Mouse (Mus musculus) neural tube, embryonic 13.5 days (tissue): Measurements from ENCODE around the gene Klk1. TPM values are rescaled to one million over a fixed set of nuclear protein-coding genes. Genes with fewer than 3 reads are reported as not detected.
"Not testable (repeated sequence)": the region's sequence is repeated elsewhere in the genome, so short reads cannot be mapped to it uniquely, and the experiment has no call there.

Experiments used
- ATAC-seq: fragments of 200-750 bp; cut with Nextera tagmentation; 2 replicates; pipeline ENCODE4 v1.8.0; 2017; ENCODE audit warnings: low read depth, mild to moderate bottlenecking, moderate TSS enrichment, moderate library complexity
- H3K27ac ChIP-seq: fragments of 300-500 bp; sonication (generic); replicated peaks from 2 replicates; pipeline ENCODE4 v1.5.1; 2015; ENCODE audit warnings: moderate library complexity, mild to moderate bottlenecking, inconsistent platforms
- H3K27me3 ChIP-seq: fragments of 300-500 bp; sonication (generic); 2 replicates; pipeline ENCODE4 v1.6.1; 2015; ENCODE audit warnings: mild to moderate bottlenecking, inconsistent platforms
- H3K36me3 ChIP-seq: fragments of 300-500 bp; sonication (generic); 2 replicates; pipeline ENCODE4 v1.6.1; 2015; ENCODE audit warnings: mild to moderate bottlenecking, inconsistent platforms
- H3K4me1 ChIP-seq: fragments of 300-500 bp; sonication (generic); replicated peaks from 2 replicates; pipeline ENCODE4 v1.6.1; 2015; ENCODE audit warnings: inconsistent platforms
- H3K4me2 ChIP-seq: fragments of 300-500 bp; sonication (generic); 2 replicates; pipeline ENCODE4 v1.6.1; 2015; ENCODE audit warnings: inconsistent platforms, mild to moderate bottlenecking, moderate library complexity
- H3K4me3 ChIP-seq: fragments of 300-500 bp; sonication (generic); 2 replicates; pipeline ENCODE4 v1.5.1; 2015; ENCODE audit warnings: mild to moderate bottlenecking, inconsistent platforms
- H3K9ac ChIP-seq: fragments of 300-500 bp; sonication (generic); 2 replicates; pipeline ENCODE4 v1.6.1; 2015; ENCODE audit warnings: moderate library complexity, mild to moderate bottlenecking, inconsistent platforms
- H3K9me3 ChIP-seq: fragments of 300-500 bp; sonication (generic); 2 replicates; pipeline ENCODE4 v1.6.1; 2016; ENCODE audit warnings: inconsistent platforms
- WGBS: fragments of 180-500 bp; shearing (Covaris S2); methylation state at CpG from one replicate; pipeline ENCODE4 v1.1.7; 2015; 5-methylcytosine and 5-hydroxymethylcytosine counted together
- polyA plus RNA-seq: library from polyadenylated mRNA; unstranded; fragments of >200 nt; fragmentation: Nextera tagmentation; extraction: Ambion mirVana; gene quantifications from 2 replicates; pipeline ENCODE4 v1.2.1, GENCODE M21; 2015

Klk1 gene
- polyA plus RNA-seq, 1 experiment from 2014 or later, result not detected

DNA sequence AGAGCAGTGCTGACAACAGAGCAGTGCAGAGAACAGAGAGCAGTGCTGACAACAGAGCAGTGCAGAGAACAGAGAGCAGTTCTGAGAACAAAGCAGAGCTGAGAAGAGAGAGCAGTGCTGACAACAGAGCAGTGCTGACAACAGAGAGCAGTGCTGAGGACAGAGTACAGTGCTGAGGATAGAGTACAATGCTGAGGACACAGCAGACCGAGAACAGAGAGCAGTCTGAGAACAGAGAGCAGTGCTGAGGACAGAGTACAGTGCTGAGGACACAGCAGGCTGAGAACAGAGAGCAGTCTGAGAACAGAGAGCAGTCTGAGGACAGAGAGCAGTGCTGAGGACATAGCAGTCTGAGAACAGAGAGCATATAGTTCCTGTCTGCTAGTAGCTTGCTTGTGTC is 15.6 kb downstream of the Klk1 start:
- ATAC-seq, result no peak
- Histone ChIP-seq H3K9ac (no peak overlapping the region), H3K9me3 (no peaks in the 10 kb centered on the region), H3K27ac (no peak overlapping the region), H3K4me2 (no peak overlapping the region), H3K36me3 (no peaks in the 10 kb centered on the region), H3K27me3 (no peaks in the 10 kb centered on the region), H3K4me3 (no peak overlapping the region), H3K4me1 (peaks cover 8% of the 10 kb centered on the region)
- 73% methylated on average over 1 of the region's 1 CpGs for WGBS

GRCm38 (mm10) chr7:44241163-44241562 is 16.0 kb downstream of the Klk1 start:
- no peak for ATAC-seq
- no peaks in the 10 kb centered on the region for H3K27me3 ChIP-seq
- WGBS, result 63% methylated on average over 2 of the region's 2 CpGs
- no peak overlapping the region for H3K4me2 ChIP-seq
- H3K4me3 ChIP-seq, result no peak overlapping the region
- H3K27ac ChIP-seq, result no peak overlapping the region
- H3K9ac ChIP-seq, result no peak overlapping the region
- no peaks in the 10 kb centered on the region for H3K9me3 ChIP-seq
- H3K4me1 ChIP-seq, result peaks cover 9% of the 10 kb centered on the region
- no peaks in the 10 kb centered on the region for H3K36me3 ChIP-seq

DNA sequence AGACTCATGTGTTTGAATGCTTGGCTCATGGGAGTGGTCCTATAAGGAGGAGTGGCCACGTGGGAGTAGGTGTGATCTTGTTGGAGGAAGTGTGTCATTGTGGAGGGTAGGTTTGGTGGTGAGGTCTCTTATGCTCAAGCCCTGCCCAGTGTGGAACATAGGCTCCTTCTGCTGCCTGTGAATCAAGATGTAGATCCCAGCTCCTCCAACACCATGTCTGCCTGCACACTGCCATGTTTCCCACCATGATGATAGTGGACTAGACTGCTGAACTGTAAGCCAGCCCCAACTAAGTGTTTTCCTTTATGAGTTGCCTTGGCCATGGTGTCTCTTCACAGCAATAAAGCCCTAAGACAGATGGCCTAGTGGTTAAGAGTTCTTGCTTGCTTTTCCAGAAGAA is 18.9 kb downstream of the Klk1 start:
- Histone ChIP-seq H3K27ac (no peak overlapping the region), H3K36me3 (peaks cover 13% of the 10 kb centered on the region), H3K4me2 (no peak overlapping the region), H3K9me3 (no peaks in the 10 kb centered on the region), H3K9ac (no peak overlapping the region), H3K27me3 (no peaks in the 10 kb centered on the region), H3K4me3 (no peak overlapping the region), H3K4me1 (peaks cover 28% of the 10 kb centered on the region)
- WGBS, result 48% methylated on average over 1 of the region's 1 CpGs
- no peak for ATAC-seq

DNA sequence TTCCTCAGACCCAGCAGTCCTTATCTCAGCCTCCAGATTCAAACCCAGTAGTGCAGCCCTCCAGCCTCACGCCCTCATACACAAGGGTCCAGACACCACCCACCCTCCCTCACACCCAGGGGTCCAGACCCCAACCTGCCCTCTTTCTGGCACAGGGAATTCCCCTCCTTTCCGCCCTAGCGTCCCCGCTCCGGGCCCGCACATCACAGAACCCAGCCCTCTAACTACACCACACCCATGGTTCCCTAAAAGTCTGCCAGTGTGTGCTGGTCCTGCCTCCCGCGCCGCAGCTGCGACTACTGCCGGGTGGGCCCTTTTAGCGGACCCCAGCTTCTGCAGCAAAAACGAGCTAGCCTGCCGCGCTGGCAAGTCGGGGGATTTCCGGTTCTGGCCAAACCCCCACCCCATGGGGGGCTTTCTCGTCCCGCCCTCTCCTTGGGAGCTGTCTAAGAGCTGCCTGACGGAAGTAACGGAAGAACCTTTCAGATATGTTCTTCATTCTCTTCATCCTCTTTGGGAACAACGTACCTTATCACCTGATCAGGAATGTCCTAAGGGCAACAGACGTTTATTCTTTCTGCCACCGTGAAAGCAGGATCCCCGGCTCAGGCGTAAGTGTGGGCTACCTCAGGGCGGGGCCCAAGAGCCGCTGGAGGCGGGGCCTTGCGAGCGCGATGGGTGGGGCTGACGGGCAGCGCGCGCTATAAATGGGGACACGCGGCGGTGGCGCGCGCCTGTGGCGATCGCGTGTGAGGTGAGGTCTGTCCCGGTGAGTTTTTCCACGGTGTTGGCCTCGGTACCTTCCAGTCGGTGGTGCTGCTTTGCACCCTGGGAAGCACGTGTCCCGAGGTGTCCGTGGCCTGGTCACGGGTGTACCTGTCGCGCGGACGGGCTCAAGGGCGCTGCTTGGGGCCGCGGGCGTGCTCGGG is 21.2 kb downstream of the Klk1 start, which contains the start of the genes 1700028J19Rik and 2410002F23Rik:
Gene 1700028J19Rik, minus strand, starts transcription at position 641 of the 929 bp plus-strand sequence.
Gene 2410002F23Rik, plus strand, starts transcription at position 668 of the 929 bp plus-strand sequence.
- H3K4me2 ChIP-seq, result peak within 1 kb of the TSS; percentile 89
- H3K4me1 ChIP-seq, result peaks cover 32% of the 10 kb centered on the region
- WGBS, result under 1% methylated on average over 62 of the region's 62 CpGs
- H3K4me3 ChIP-seq, result peak within 1 kb of the TSS; percentile 94
- H3K9me3 ChIP-seq, result no peaks in the 10 kb centered on the region
- H3K36me3 ChIP-seq, result peaks cover 34% of the 10 kb centered on the region
- no peaks in the 10 kb centered on the region for H3K27me3 ChIP-seq
- peak; percentile 82 for ATAC-seq
- H3K27ac ChIP-seq, result peak within 1 kb of the TSS; percentile 95
- H3K9ac ChIP-seq, result peak within 1 kb of the TSS; percentile 87

DNA sequence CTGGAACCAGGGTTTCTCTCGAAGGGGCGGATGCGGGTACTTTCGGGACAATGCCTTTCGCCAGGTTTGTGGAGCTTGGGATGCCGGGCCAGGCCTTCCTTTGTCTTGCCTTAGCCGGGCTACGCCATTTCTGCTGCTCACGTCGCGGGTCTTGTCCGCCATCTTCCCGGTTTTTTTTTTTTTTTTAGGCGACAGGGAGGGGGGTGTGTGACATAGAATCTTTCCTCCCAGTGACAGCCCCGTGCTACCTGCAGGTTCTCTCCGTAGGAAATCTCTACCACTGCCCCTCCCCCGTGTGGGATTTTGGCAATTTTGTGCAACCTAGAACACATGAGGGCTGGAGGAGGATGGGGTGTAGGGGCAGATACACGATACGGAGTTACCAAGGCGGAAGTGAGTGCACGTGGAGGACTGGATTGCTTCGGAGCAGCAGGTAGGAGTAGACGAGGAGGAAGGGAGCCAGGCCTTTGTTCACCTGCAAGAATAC is 21.9 kb downstream of the Klk1 start:
- no peaks in the 10 kb centered on the region for H3K9me3 ChIP-seq

GRCm38 (mm10) chr7:44247971-44248370 is 22.8 kb downstream of the Klk1 start:
- no peaks in the 10 kb centered on the region for H3K9me3 ChIP-seq
- H3K27me3 ChIP-seq, result no peaks in the 10 kb centered on the region
- no peak overlapping the region for H3K27ac ChIP-seq
- no peak for ATAC-seq
- H3K4me2 ChIP-seq, result peak overlapping the region; percentile 89
- peaks cover 48% of the 10 kb centered on the region for H3K36me3 ChIP-seq
- H3K9ac ChIP-seq, result peak overlapping the region; percentile 87
- peaks cover 35% of the 10 kb centered on the region for H3K4me1 ChIP-seq
- 94% methylated on average over 2 of the region's 2 CpGs for WGBS
- peak overlapping the region; percentile 94 for H3K4me3 ChIP-seq

More for the DNA sequence above, 21.9 kb downstream of the Klk1 start:
- ATAC-seq, result peak; percentile 19
- Histone ChIP-seq H3K27ac (peak overlapping the region; percentile 95), H3K4me1 (peaks cover 32% of the 10 kb centered on the region), H3K9ac (peak overlapping the region; percentile 87), H3K27me3 (no peaks in the 10 kb centered on the region), H3K36me3 (peaks cover 38% of the 10 kb centered on the region), H3K4me3 (peak overlapping the region; percentile 94), H3K4me2 (peak overlapping the region; percentile 89)
- 0% methylated on average over 23 of the region's 23 CpGs for WGBS

GRCm38 (mm10) chr7:44249248-44249647 is 24.1 kb downstream of the Klk1 start:
- H3K27me3 ChIP-seq, result no peaks in the 10 kb centered on the region
- ATAC-seq, result no peak
- peaks cover 60% of the 10 kb centered on the region for H3K36me3 ChIP-seq
- H3K27ac ChIP-seq, result no peak overlapping the region
- no peaks in the 10 kb centered on the region for H3K9me3 ChIP-seq
- peaks cover 35% of the 10 kb centered on the region for H3K4me1 ChIP-seq
- no peak overlapping the region for H3K9ac ChIP-seq
- no peak overlapping the region for H3K4me2 ChIP-seq
- 94% methylated on average over 4 of the region's 4 CpGs for WGBS
- H3K4me3 ChIP-seq, result no peak overlapping the region

DNA sequence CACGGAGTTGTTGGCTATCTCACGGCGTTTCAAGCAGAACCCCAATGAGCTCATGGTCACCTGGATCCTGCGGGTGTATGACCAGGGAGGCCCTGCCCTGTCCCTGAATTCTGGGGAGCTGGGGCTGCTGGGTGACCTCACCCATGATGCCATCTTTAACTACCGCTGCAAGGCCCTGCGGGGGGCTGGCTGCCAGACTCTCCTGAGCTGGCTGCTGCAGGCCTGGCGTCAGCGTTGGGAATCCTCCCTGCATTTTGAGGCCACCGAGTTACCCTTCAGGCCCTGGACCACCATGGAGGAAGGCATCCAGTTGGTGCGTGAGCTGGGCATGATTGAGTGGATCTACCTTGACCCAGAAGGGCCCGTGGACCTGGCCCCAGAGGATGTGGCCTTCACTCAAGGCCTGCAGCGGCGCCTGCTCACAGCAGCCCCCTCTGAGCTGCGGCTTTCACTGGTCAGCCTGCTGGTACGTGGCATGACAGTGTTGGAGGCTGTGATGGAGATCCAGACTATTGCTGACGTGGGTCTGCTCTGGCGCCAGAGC is 25.6 kb downstream of the Klk1 start:
- not testable (repeated sequence) for H3K4me3 ChIP-seq, H3K9me3 ChIP-seq, ATAC-seq, H3K9ac ChIP-seq, H3K27me3 ChIP-seq, H3K4me2 ChIP-seq, H3K27ac ChIP-seq
- Histone ChIP-seq H3K36me3 (peaks cover 60% of the 10 kb centered on the region), H3K4me1 (peaks cover 27% of the 10 kb centered on the region)
- 92% methylated on average over 17 of the region's 17 CpGs for WGBS

GRCm38 (mm10) chr7:44253023-44253616 is 28.0 kb downstream of the Klk1 start:
- ATAC-seq, result no peak
- WGBS, result 75% methylated on average over 15 of the region's 15 CpGs
- Histone ChIP-seq H3K9me3 (no peaks in the 10 kb centered on the region), H3K36me3 (peaks cover 57% of the 10 kb centered on the region), H3K27ac (no peak overlapping the region), H3K9ac (no peak overlapping the region), H3K4me2 (no peak overlapping the region), H3K4me3 (no peak overlapping the region), H3K4me1 (peaks cover 17% of the 10 kb centered on the region), H3K27me3 (no peaks in the 10 kb centered on the region)

DNA sequence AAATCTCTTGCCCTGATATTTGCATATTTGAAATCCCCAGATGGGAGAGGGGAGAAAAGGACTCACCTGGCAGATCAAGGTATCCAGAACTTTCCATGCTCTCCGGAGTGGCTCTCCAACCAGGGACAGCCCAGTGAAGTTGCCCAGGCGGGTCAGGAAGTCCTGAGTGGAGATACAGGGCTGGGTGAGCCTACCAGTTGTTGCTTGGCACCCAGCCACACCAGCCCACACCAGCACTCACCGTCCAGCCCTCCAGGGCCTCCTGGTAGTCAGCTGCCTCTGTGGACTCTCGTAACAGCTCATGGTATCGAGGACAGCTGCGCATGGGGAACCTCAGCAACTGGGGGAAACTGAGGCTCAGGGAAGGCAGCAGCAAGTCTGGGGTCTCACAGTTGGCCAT is 29.8 kb downstream of the Klk1 start:
- Histone ChIP-seq H3K4me2 (no peak overlapping the region), H3K4me1 (0 out of 2 replicates have a peak, but pooled peaks cover 4% of the 10 kb centered on the region), H3K27me3 (no peaks in the 10 kb centered on the region), H3K9ac (no peak overlapping the region), H3K27ac (no peak overlapping the region), H3K9me3 (no peaks in the 10 kb centered on the region), H3K36me3 (peaks cover 39% of the 10 kb centered on the region), H3K4me3 (no peak overlapping the region)
- WGBS, result 76% methylated on average over 6 of the region's 6 CpGs
- ATAC-seq, result no peak

DNA sequence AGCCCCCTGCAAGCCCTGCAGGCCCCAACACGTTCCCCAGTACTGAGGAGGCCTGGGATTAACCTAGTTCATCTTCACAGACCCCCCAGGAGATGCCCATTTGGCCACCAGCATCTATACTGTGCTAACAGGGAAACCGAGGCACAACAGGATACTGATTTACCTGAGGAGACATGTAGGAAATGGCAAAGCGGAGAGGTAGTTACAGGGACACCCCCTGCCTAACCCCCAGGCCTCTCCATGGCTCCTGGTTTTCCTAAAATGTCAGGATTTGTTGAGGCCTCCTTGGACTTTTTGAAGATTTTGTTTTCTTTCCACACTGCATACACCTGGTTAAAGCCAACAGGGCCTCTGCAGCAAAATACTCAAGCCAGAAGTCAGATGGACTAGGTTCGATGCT is 32.1 kb downstream of the Klk1 start, which contains the start of gene Acp4:
Gene Acp4, minus strand, starts transcription at position 101 of the 400 bp plus-strand sequence.
- peaks cover 19% of the 10 kb centered on the region for H3K36me3 ChIP-seq
- H3K4me1 ChIP-seq, result 0 out of 2 replicates have a peak, but pooled peaks cover 3% of the 10 kb centered on the region
- WGBS, result 77% methylated on average over 4 of the region's 4 CpGs
- no peak within 1 kb of the TSS for H3K9ac ChIP-seq
- peaks cover 18% of the 10 kb centered on the region for H3K27me3 ChIP-seq
- no peaks in the 10 kb centered on the region for H3K9me3 ChIP-seq
- no peak for ATAC-seq
- H3K4me3 ChIP-seq, result no peak within 1 kb of the TSS
- no peak within 1 kb of the TSS for H3K27ac ChIP-seq
- no peak within 1 kb of the TSS for H3K4me2 ChIP-seq

GRCm38 (mm10) chr7:44260410-44260809 is 35.2 kb downstream of the Klk1 start:
- WGBS, result 76% methylated on average over 6 of the region's 6 CpGs
- Histone ChIP-seq H3K27me3 (peaks cover 28% of the 10 kb centered on the region), H3K4me3 (no peak overlapping the region), H3K4me1 (peaks cover 8% of the 10 kb centered on the region), H3K36me3 (no peaks in the 10 kb centered on the region), H3K9ac (no peak overlapping the region), H3K27ac (no peak overlapping the region), H3K9me3 (no peaks in the 10 kb centered on the region), H3K4me2 (no peak overlapping the region)
- no peak for ATAC-seq
